Mouse (Mus musculus) heart, embryonic 11.5 days (tissue): ENCODE measurements around the gene Dusp1. TPM values are rescaled to one million over a fixed set of nuclear protein-coding genes. Genes with fewer than 3 reads are reported as not detected.

ENCODE experiments used
- ATAC-seq: fragments of 200-750 bp; cut with Nextera tagmentation; replicated peaks from 2 replicates; pipeline ENCODE4 v1.8.0; 2017; ENCODE audit warnings: moderate library complexity; ENCODE audit not compliant: insufficient number of reproducible peaks, low FRiP score, low TSS enrichment
- H3K27ac ChIP-seq: fragments of 300-500 bp; sonication (generic); 2 replicates; pipeline ENCODE4 v1.5.1; 2014; ENCODE audit warnings: mild to moderate bottlenecking, low read depth, low read length
- H3K27me3 ChIP-seq: fragments of 300-500 bp; sonication (generic); 2 replicates; pipeline ENCODE4 v1.6.1; 2014; ENCODE audit warnings: mild to moderate bottlenecking, low read length, mixed read lengths; ENCODE audit not compliant: control insufficient read depth, insufficient read depth
- H3K36me3 ChIP-seq: fragments of 300-500 bp; sonication (generic); 2 replicates; pipeline ENCODE4 v1.6.1; 2014; ENCODE audit warnings: mild to moderate bottlenecking, low read length, moderate library complexity, mixed read lengths; ENCODE audit not compliant: control insufficient read depth, insufficient read depth
- H3K4me1 ChIP-seq: fragments of 300-500 bp; sonication (generic); 2 replicates; pipeline ENCODE4 v1.6.1; 2014; ENCODE audit warnings: low read length; ENCODE audit not compliant: control insufficient read depth, insufficient read depth
- H3K4me2 ChIP-seq: fragments of 300-500 bp; sonication (generic); 2 replicates; pipeline ENCODE4 v1.6.1; 2014; ENCODE audit warnings: mild to moderate bottlenecking, moderate library complexity
- H3K4me3 ChIP-seq: fragments of 300-500 bp; sonication (generic); 2 replicates; pipeline ENCODE4 v1.5.1; 2014; ENCODE audit warnings: low read depth, low read length
- H3K9ac ChIP-seq: fragments of 300-500 bp; sonication (generic); 2 replicates; pipeline ENCODE4 v1.6.1; 2014; ENCODE audit warnings: mild to moderate bottlenecking, low read depth, low read length, moderate library complexity
- H3K9me3 ChIP-seq: fragments of 300-500 bp; sonication (generic); replicated peaks from 2 replicates; pipeline ENCODE4 v1.6.1; 2016; ENCODE audit warnings: low read length; ENCODE audit not compliant: control insufficient read depth
- WGBS: fragments of 180-500 bp; shearing (Covaris S2); extraction: QIAGEN DNeasy Blood & Tissue Kit; methylation state at CpG from one replicate; pipeline ENCODE4 v1.1.7; 2014; ENCODE audit not compliant: insufficient replicate concordance; 5-methylcytosine and 5-hydroxymethylcytosine counted together
- polyA plus RNA-seq: library from polyadenylated mRNA; unstranded; fragments of >200 nt; fragmentation: Nextera tagmentation; extraction: Ambion mirVana; gene quantifications from 2 replicates; pipeline ENCODE4 v1.2.1, GENCODE M21; 2014

Gene Dusp1
- polyA plus RNA-seq, 1 experiment from 2014 or later: 30.0 TPM

GRCm38 (mm10) chr17:26574701-26575100 lies 12.8 kb upstream of the Dusp1 start:
- no peak overlapping the region for H3K4me3 ChIP-seq
- H3K9ac ChIP-seq: no peak overlapping the region
- H3K4me1 ChIP-seq: peaks cover 71% of the 10 kb centered on the region
- WGBS: 88% methylated on average over 5 of the region's 5 CpGs
- no peaks in the 10 kb centered on the region for H3K9me3 ChIP-seq
- no peak overlapping the region for H3K27ac ChIP-seq
- H3K4me2 ChIP-seq: no peak overlapping the region
- no peaks in the 10 kb centered on the region for H3K27me3 ChIP-seq
- peaks cover 3% of the 10 kb centered on the region; the same call in 1 of the 2 replicates for H3K36me3 ChIP-seq
- ATAC-seq: no peak

- no peak overlapping the region for H3K27ac ChIP-seq
- H3K4me2 ChIP-seq: no peak overlapping the region
- H3K36me3 ChIP-seq: peaks cover 4% of the 10 kb centered on the region; the same call in 1 of the 2 replicates
- no peak for ATAC-seq
- H3K9ac ChIP-seq: no peak overlapping the region
- H3K27me3 ChIP-seq: no peaks in the 10 kb centered on the region
- H3K9me3 ChIP-seq: no peaks in the 10 kb centered on the region
- H3K4me3 ChIP-seq: no peak overlapping the region
- H3K4me1 ChIP-seq: peaks cover 65% of the 10 kb centered on the region
- 74% methylated on average over 11 of the region's 11 CpGs for WGBS
Measured at GRCm38 (mm10) chr17:26574118-26574517, 12.2 kb upstream of the Dusp1 start.

DNA sequence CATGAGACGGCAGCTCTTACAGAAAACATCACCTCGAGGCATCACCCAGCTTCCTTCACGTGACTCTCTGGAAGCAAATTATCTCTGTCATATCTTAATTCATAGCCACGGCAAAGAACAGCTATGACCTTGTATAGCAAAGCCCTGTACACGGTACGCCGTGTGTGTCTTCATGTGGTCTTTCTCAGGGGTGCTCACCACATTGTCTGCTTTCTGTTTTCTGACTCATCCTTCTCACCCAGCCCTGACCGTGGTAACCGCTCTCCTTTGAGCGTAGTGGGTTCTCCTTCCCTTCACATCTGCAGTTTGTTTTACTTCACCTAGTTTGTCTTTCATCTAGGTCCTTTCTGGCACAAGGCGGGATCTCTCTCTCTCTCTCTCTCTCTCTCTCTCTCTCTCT lies 10.3 kb upstream of the Dusp1 start:
- H3K4me3 ChIP-seq: no peak overlapping the region
- peaks cover 18% of the 10 kb centered on the region for H3K36me3 ChIP-seq
- 89% methylated on average over 11 of the region's 11 CpGs for WGBS
- peaks cover 49% of the 10 kb centered on the region for H3K4me1 ChIP-seq
- H3K9ac ChIP-seq: no peak overlapping the region
- H3K9me3 ChIP-seq: no peaks in the 10 kb centered on the region
- ATAC-seq: no peak
- no peak overlapping the region for H3K27ac ChIP-seq
- H3K4me2 ChIP-seq: no peak overlapping the region
- no peaks in the 10 kb centered on the region for H3K27me3 ChIP-seq

DNA sequence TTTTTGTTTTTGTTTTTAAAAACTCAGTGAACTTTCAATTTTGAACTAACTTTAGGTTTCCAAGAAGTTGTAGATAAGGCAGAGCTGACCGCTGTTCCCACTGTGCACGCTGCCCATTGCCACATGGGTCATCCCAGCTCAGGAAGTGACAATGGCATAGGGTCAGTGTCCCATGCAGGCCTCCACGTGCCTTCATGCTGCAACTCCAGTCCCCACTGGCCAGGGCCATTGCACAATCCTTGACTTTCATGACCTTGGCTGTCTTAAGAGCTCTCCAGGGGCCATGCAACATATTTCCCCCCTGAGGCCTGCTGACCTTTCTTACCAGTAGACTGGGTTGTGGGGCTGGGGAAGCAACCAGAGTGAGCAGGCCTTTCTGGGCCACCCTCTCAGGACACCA lies 9.4 kb upstream of the Dusp1 start:
- H3K4me3 ChIP-seq: no peak overlapping the region
- no peaks in the 10 kb centered on the region for H3K27me3 ChIP-seq
- 64% methylated on average over 3 of the region's 3 CpGs for WGBS
- ATAC-seq: no peak
- no peak overlapping the region for H3K9ac ChIP-seq
- H3K27ac ChIP-seq: no peak overlapping the region
- peaks cover 21% of the 10 kb centered on the region for H3K36me3 ChIP-seq
- H3K9me3 ChIP-seq: no peaks in the 10 kb centered on the region
- no peak overlapping the region for H3K4me2 ChIP-seq
- peaks cover 40% of the 10 kb centered on the region for H3K4me1 ChIP-seq

DNA sequence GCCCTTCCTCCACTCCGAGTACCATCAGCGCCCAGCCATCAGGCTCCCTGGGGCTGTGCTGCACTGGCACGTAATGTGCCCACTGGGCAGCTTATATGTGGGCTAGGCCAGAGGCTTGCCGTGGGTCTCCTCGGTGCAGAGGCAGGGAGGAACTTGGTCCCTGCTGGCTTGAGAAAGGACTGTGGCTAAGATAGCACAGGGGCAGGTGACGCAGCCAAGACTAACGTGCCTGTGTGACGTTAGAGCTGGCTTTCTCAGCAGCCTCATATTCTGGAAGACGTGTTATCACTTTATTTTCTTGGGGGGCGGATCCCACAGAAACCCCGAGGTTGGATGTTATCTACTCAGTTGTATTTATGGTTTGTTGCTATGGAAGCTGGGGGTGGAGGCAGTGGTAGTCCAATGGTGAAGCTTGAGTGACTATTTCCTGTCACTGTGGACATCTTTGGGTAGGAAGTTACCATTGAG lies 8.8 kb upstream of the Dusp1 start:
- H3K4me3 ChIP-seq: no peak overlapping the region
- H3K9ac ChIP-seq: no peak overlapping the region
- H3K27ac ChIP-seq: no peak overlapping the region
- H3K27me3 ChIP-seq: no peaks in the 10 kb centered on the region
- H3K36me3 ChIP-seq: peaks cover 25% of the 10 kb centered on the region
- H3K9me3 ChIP-seq: no peaks in the 10 kb centered on the region; the same call in 1 of the 2 replicates
- peaks cover 33% of the 10 kb centered on the region for H3K4me1 ChIP-seq
- WGBS: 65% methylated on average over 11 of the region's 11 CpGs
- ATAC-seq: 0 out of 2 replicates have a peak, but pooled peaks have one; percentile 14
- no peak overlapping the region for H3K4me2 ChIP-seq

- Histone ChIP-seq H3K36me3 (peaks cover 30% of the 10 kb centered on the region), H3K9ac (no peak overlapping the region), H3K4me1 (peaks cover 24% of the 10 kb centered on the region), H3K9me3 (no peaks in the 10 kb centered on the region; the same call in 1 of the 2 replicates), H3K27ac (no peak overlapping the region; the same call in 1 of the 2 replicates), H3K4me3 (no peak overlapping the region), H3K27me3 (no peaks in the 10 kb centered on the region), H3K4me2 (no peak overlapping the region)
- WGBS: 85% methylated on average over 4 of the region's 4 CpGs
- no peak for ATAC-seq
Measured at GRCm38 (mm10) chr17:26569594-26570350, 7.8 kb upstream of the Dusp1 start.

GRCm38 (mm10) chr17:26567818-26568173 lies 5.9 kb upstream of the Dusp1 start:
- Histone ChIP-seq H3K4me2 (no peak overlapping the region), H3K9ac (no peak overlapping the region), H3K4me3 (no peak overlapping the region), H3K27ac (no peak overlapping the region), H3K9me3 (no peaks in the 10 kb centered on the region; the same call in 1 of the 2 replicates), H3K36me3 (peaks cover 30% of the 10 kb centered on the region), H3K4me1 (peaks cover 19% of the 10 kb centered on the region), H3K27me3 (no peaks in the 10 kb centered on the region)
- WGBS: 92% methylated on average over 4 of the region's 4 CpGs
- ATAC-seq: no peak

DNA sequence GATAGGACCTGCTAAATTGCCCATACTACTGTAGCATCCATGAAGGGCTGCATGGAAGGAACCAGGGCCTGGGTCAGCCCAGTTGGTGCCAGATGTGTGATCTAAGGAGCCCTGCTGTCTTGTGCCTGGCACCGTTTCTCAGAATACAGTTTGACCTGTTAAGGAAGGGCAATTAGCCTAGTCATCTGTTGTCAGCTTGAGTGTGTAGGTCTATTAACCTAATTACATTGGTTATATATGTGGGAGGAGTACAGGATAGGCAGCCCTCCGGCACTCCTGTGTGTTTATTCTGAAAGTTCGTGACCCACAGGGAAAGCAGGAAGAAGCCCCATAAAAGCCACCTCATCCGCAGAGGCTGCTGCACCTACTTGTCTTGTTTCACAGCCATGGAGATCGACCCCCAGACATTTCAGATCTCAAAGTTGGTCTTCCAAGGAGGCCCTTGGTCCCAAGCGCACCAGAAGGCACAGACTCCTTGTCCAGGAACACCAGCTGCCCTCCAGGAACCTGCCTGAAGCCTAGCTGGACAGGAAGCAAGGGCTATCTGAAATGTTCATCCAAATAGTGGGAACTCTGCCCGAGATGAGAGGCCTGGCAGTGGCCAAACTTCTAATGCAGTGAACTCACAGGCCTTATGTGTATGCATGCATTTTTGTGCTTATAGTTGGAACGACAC lies 5.4 kb upstream of the Dusp1 start:
- H3K36me3 ChIP-seq: peaks cover 30% of the 10 kb centered on the region
- no peak for ATAC-seq
- no peak overlapping the region for H3K4me2 ChIP-seq
- WGBS: 78% methylated on average over 8 of the region's 8 CpGs
- H3K27ac ChIP-seq: no peak overlapping the region
- no peak overlapping the region for H3K4me3 ChIP-seq
- H3K27me3 ChIP-seq: no peaks in the 10 kb centered on the region
- peaks cover 24% of the 10 kb centered on the region for H3K4me1 ChIP-seq
- no peaks in the 10 kb centered on the region; the same call in 1 of the 2 replicates for H3K9me3 ChIP-seq
- no peak overlapping the region for H3K9ac ChIP-seq
